Mouse (Mus musculus): ENCODE data around the gene Fuca1.

Gene Fuca1

GRCm38 (mm10) chr4:135920304-135921241 is at the start of gene Fuca1:
Gene Fuca1 (plus strand): TSS chr4:135920735.
- peak; percentile 95 for DNase-seq

GRCm38 (mm10) chr4:135872015-135872414 is 48.5 kb upstream of the Fuca1 start:
- DNase-seq = no peak

- DNase-seq = no peak
Measured at GRCm38 (mm10) chr4:135872589-135873391, 47.7 kb upstream of the Fuca1 start.

GRCm38 (mm10) chr4:135873526-135874202 is 46.9 kb upstream of the Fuca1 start, which contains the start of gene Pnrc2:
Gene Pnrc2 (minus strand): TSS chr4:135873850.
- DNase-seq = peak; percentile 93

- DNase-seq = no peak
Measured at GRCm38 (mm10) chr4:135874564-135875535, 45.7 kb upstream of the Fuca1 start.

- no peak for DNase-seq
Measured at GRCm38 (mm10) chr4:135875546-135875945, 45.0 kb upstream of the Fuca1 start.

- peak; percentile 50 for DNase-seq
Measured at GRCm38 (mm10) chr4:135875991-135876582, 44.4 kb upstream of the Fuca1 start.

GRCm38 (mm10) chr4:135876583-135877020 is 43.9 kb upstream of the Fuca1 start:
- DNase-seq = peak; percentile 83

GRCm38 (mm10) chr4:135877742-135878141 is 42.8 kb upstream of the Fuca1 start:
- peak; percentile 33 for DNase-seq

GRCm38 (mm10) chr4:135879021-135879420 is 41.5 kb upstream of the Fuca1 start:
- no peak for DNase-seq

GRCm38 (mm10) chr4:135880018-135880417 is 40.5 kb upstream of the Fuca1 start:
- no peak for DNase-seq

GRCm38 (mm10) chr4:135880576-135880975 is 40.0 kb upstream of the Fuca1 start:
- DNase-seq = no peak

- DNase-seq = no peak
Measured at GRCm38 (mm10) chr4:135882023-135882422, 38.5 kb upstream of the Fuca1 start.

- peak; percentile 33 for DNase-seq
Measured at GRCm38 (mm10) chr4:135883401-135883851, 37.1 kb upstream of the Fuca1 start.

GRCm38 (mm10) chr4:135883881-135884516 is 36.5 kb upstream of the Fuca1 start:
- DNase-seq = no peak

GRCm38 (mm10) chr4:135884531-135884930 is 36.0 kb upstream of the Fuca1 start:
- DNase-seq = no peak

- no peak for DNase-seq
Measured at GRCm38 (mm10) chr4:135885676-135886075, 34.9 kb upstream of the Fuca1 start.

GRCm38 (mm10) chr4:135886184-135886583 is 34.4 kb upstream of the Fuca1 start:
- DNase-seq = no peak

GRCm38 (mm10) chr4:135888448-135889057 is 32.0 kb upstream of the Fuca1 start:
- DNase-seq = no peak
